Mouse (Mus musculus) left cerebral cortex, postnatal 14 days (tissue): ENCODE data around the gene Casc1. TPM values are rescaled to one million over a fixed set of nuclear protein-coding genes. Genes with fewer than 3 reads are reported as not detected.
A peak's percentile ranks its signal among the peaks of the same experiment; 100 is the strongest.

Experiments used
- DNase-seq, 2 experiments: peaks; one replicate each; pipeline ENCODE4 v3.0.0; 2021 to 2022; ENCODE audit warnings: low spot score in 2 of 2, mixed read lengths in 1 of 2
- intact Hi-C: fragments of 180-260 bp; cut with DNase I; formaldehyde crosslinking; loops from one replicate; pipeline ENCODE4 v1.15.1; 2025
- long read RNA-seq, 2 experiments: library from polyadenylated mRNA; stranded (forward); transcript quantifications; one replicate each; pipeline ENCODE4 v2.0.0; 2021
- total RNA-seq, 2 experiments: library from RNA; stranded (reverse); gene quantifications; 2 replicates each; pipeline ENCODE4 v1.2.3; 2021

The Casc1 gene
- 1 to 10 TPM; 1.5 to 1.6 TPM for total RNA-seq
- long read RNA-seq, experiment 1, partial matches to known transcripts, result 0 of 1 reads
- long read RNA-seq, experiment 1, other reads (novel, unspliced or antisense), result 1 of 1 reads
- long read RNA-seq, experiment 2, result 0 reads

- DNase-seq, result peak; percentile 98 to 99
- intact Hi-C loops, result loop anchor here (10.0 kb wide), 1 partner anchor 134 kb away; no protein-coding TSS in a partner anchor
Observed at GRCm38 (mm10) chr6:145210816-145211338, at the start of gene Casc1, which contains the start of gene Etfrf1. Gene Casc1, minus strand, starts transcription at chr6:145211005. Gene Etfrf1, plus strand, starts transcription at chr6:145211134.

GRCm38 (mm10) chr6:145256701-145257073, 45.9 kb upstream of the Casc1 start:
- intact Hi-C loops, result no loop called here
- no peak for DNase-seq

- intact Hi-C loops, result no loop called here
Observed at GRCm38 (mm10) chr6:145255952-145256700, 45.3 kb upstream of the Casc1 start.

GRCm38 (mm10) chr6:145250820-145251219, 40.0 kb upstream of the Casc1 start:
- peak; percentile 37 to 53 for DNase-seq
- intact Hi-C loops, result loop anchor here (2.0 kb wide), 2 partner anchors 52 to 90 kb away; no protein-coding TSS in a partner anchor

More at GRCm38 (mm10) chr6:145255952-145256700, 45.3 kb upstream of the Casc1 start:
- no peak for DNase-seq

- DNase-seq, result peak; percentile 80 to 88
- intact Hi-C loops, result loop anchor here (2.0 kb wide), 2 partner anchors 53 to 91 kb away; no protein-coding TSS in a partner anchor
Observed at GRCm38 (mm10) chr6:145250185-145250791, 39.5 kb upstream of the Casc1 start, which contains the start of gene Kras. Gene Kras, minus strand, starts transcription at chr6:145250239.

DNA sequence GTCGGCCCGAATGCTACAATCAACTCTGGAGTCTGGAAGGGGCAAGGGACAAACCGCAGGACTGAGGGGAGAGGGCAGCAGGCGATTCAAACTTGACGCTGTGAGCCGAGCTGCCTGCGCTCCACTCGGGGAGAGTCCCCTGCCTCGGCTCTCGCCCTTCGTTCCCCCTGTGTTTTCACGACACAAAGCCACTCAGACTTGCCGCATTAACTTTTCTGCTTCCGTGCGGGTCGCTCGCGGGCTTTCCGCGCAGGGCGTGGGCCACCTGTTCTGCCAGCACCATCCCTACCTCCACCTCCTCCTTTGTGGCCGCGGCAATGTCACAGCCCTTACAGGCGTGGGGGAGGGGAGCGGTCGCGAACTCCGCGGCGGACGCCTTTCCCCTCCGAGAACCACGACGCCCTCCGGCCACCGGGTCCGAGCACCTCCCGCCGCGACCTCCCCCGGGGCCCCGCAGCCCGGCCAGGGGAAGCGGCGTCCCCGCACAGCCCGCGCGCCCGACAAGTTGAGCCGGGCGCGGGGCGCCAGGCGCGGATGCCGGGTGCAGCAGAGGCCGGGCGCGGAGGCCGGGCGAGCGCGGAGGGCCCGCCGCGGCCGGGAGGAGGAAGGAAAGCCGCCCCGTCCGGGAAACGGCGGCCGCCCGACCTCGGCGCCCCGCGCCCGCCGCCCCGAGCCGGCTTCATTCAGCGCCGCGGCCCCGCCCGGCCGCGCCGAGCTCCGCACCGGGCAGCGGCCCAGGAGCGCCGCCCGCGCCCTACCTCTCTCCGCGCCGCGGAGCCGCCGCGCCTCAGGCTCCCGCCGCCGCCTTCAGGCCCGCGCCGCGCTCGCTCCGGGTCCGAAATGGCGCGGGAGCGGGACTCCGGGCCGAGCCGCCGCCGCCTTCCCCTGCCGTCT, 38.7 kb upstream of the Casc1 start:
- DNase-seq, result peak; percentile 16 to 36
- intact Hi-C loops, result loop anchor here (2.0 kb wide), 2 partner anchors 53 to 91 kb away; no protein-coding TSS in a partner anchor

DNA sequence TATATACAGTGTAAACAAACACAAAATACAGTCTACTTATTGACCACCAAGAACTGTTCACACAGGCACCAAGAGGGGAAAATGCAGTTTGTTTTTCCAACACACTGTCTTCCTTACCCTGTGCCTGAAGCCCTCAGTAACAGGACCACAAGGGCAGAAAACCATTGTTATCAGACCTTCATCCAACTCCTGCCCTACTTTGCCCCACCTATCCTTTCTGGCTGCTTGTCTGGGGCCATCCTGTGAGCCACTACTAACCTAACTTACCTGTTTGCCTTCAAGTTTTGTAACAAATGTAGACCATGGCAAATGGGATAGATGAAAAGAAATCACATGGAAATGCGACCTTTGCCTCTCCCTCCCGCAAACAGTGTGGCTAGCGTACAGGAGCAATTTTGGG, 37.1 kb upstream of the Casc1 start:
- intact Hi-C loops, result no loop called here
- DNase-seq, result no peak

- intact Hi-C loops, result no loop called here
Observed at GRCm38 (mm10) chr6:145246841-145247240, 36.0 kb upstream of the Casc1 start.

DNA sequence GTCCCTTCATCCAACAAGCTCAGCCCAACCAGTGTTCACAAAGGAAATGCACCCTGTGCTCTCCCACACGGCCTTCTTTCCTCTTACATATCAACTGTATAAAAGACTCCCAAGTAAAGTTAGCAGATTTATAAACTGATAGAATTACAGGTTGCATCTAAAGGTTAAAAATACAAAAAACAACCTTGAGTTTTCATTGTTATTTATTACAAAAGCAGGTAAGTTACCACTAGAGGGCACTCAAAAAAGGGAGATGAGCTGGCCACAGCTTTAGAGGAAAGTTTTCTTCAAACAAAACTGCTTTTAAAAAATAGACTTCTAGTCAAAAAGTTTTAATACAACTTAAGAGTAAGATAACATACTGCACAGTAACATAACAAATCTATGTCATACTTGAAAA, 31.7 kb upstream of the Casc1 start:
- DNase-seq, result no peak
- intact Hi-C loops, result loop anchor here (1.0 kb wide), 1 partner anchor 100 kb away; no protein-coding TSS in a partner anchor

More at GRCm38 (mm10) chr6:145246841-145247240, 36.0 kb upstream of the Casc1 start:
- no peak for DNase-seq

DNA sequence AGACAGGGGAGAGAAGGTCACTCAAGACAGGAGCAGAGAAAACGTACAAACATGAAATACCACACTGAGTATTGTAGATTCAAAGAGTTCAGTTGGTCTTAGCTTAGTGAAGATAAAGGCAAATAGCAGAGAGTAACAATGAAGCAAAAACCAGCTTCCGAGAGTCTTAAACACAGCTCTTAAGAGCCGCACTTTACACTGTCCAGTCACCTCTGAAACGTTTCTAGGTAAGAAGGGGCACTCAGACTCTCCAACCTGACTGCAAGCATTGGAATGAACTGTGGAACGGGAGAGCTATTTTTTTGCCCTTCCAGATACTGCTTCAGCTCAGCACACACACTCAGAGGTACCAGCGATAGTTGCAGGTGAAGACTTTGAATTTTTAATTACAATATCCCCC, 29.5 kb upstream of the Casc1 start:
- intact Hi-C loops, result no loop called here
- DNase-seq, result no peak

DNA sequence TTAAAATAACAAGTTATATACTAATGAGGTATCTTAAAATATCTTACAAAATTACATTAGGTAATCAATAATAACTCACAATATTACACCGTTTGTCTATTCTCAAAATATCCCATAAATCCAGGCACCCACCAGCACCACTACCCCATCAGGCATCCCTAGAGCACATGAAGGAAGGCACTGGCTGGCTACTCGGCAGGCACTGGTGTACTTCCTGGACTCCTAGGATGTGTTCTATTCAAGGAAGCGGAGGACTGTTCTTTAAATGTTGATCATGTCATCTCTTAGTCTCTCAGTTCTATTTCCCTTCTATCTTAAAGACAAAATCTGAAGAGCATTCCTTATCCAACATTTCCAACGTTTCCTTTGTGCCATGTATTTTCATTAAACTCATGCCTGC, 26.3 kb upstream of the Casc1 start:
- intact Hi-C loops, result no loop called here
- no peak for DNase-seq

DNA sequence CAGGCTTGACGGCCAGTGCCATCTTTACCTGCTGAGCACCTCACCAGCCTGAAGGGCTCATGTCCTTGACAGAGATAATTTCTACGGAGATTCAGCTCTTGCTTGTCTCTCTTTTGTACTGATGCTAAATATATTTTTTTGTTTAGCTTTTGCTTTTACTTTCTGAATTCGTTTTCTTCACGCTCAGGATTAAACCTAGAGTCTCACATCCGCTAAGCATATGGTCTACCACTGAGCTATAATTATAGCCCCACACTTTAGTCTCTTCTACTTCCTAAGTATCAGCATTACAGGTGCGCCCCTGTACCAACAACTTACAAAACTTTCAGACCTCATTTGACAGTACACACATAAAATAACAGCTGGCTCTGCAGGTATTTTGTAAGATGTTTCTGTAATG, 24.6 kb upstream of the Casc1 start:
- no peak for DNase-seq
- intact Hi-C loops, result no loop called here

- DNase-seq, result no peak
- intact Hi-C loops, result no loop called here
Observed at GRCm38 (mm10) chr6:145234391-145234790, 23.6 kb upstream of the Casc1 start.

DNA sequence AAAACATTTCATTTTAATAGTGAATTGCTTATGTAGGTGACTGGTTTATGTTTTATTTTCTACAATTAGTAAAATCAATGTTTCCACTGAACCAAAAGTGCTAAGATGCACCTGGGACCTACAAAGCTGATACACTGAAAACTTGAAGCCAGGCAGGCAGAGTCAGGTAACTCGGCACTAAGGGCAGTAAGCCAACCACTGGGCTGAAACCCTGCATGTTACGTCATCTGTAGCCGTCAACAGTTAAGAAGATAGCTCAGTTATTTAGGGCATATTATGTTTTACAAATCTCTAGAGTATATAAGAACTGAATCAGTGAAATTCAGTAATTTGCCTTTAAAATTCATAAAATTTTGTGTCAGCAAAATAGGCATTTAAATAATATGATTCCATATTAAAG, 15.5 kb upstream of the Casc1 start:
- intact Hi-C loops, result no loop called here
- no peak for DNase-seq

GRCm38 (mm10) chr6:145224246-145224645, 13.4 kb upstream of the Casc1 start:
- intact Hi-C loops, result no loop called here
- no peak for DNase-seq

GRCm38 (mm10) chr6:145215826-145216225, 5.0 kb upstream of the Casc1 start:
- DNase-seq, result no peak
- intact Hi-C loops, result loop anchor here (10.0 kb wide), 1 partner anchor 129 kb away; no protein-coding TSS in a partner anchor

- intact Hi-C loops, result loop anchor here (10.0 kb wide), 1 partner anchor 131 kb away; no protein-coding TSS in a partner anchor
Observed at GRCm38 (mm10) chr6:145213916-145214315, 3.1 kb upstream of the Casc1 start.

DNA sequence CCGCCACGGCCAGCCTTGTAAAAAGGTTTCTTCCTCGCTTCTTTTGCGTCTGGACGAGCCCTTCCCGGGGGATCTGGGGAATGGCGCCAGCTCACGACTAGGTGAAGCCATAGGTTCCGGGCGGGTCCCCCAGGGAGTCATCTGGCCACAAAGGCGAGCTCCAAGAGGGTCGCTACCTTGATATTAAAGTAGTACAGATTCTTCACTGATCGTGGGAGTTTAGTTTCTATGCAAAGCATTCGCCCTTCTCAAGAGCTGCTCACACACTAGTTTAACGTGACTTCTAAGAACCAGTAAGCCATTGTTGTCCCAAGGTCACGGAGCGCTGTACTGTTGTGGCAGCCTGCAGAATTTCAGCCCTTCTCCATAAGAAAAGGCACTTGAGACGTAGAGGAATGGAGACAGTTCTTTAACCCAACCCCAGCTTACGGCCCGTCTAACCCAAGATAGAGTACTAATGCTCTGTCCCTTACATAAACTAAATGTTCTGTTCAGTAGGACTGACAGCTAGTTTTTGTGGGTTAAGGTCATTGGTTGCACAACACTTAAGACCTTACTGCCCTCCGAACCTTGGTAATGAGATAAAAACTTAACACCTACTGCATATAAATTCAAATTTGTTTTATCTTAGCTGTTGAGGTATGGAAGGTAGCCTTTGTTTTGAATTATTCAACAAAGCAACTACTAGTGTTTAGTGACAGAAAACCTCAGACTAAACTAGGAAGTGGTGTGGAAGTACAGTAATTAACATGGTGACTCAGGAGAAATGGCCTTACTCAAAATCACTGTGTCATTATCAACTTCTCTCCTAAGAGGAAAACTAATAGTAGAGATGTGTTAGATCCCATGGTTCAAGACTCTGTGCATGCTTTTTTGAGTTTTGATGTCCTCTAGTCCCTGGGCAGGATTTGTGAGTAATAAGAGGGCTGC, 836 bp upstream of the Casc1 start:
- DNase-seq, result peak in 1 of 2 experiments; percentile 43
- intact Hi-C loops, result loop anchor here (10.0 kb wide), 1 partner anchor 133 kb away; no protein-coding TSS in a partner anchor

More at GRCm38 (mm10) chr6:145213916-145214315, 3.1 kb upstream of the Casc1 start:
- DNase-seq, result no peak
